Mouse (Mus musculus) kidney, adult 2 months (tissue): ENCODE measurements around the gene Smco2. TPM values are rescaled to one million over a fixed set of nuclear protein-coding genes. Genes with fewer than 3 reads are reported as not detected.

Source experiments
- DNase-seq: peaks from one replicate; pipeline ENCODE4 v3.0.0; 2021
- H3K27ac ChIP-seq: fragments of 200-500 bp; 2 replicates; pipeline ENCODE4 v1.5.1; 2012; ENCODE audit warnings: low read depth, low read length, control low read depth, inconsistent platforms; ENCODE audit not compliant: insufficient read depth
- H3K27me3 ChIP-seq: fragments of 200-500 bp; replicated peaks from 2 replicates; pipeline ENCODE4 v1.6.1; 2012; ENCODE audit warnings: mild to moderate bottlenecking, moderate library complexity, low read length, inconsistent platforms; ENCODE audit not compliant: control insufficient read depth, insufficient read depth
- H3K36me3 ChIP-seq: fragments of 200-500 bp; 2 replicates; pipeline ENCODE4 v1.6.1; 2012; ENCODE audit warnings: mild to moderate bottlenecking, moderate library complexity, low read length, inconsistent platforms; ENCODE audit not compliant: control insufficient read depth, insufficient read depth
- H3K4me1 ChIP-seq: fragments of 200-500 bp; 2 replicates; pipeline ENCODE4 v1.6.1; 2011; ENCODE audit warnings: low read length; ENCODE audit not compliant: control insufficient read depth, insufficient read depth
- H3K4me3 ChIP-seq: fragments of 200-500 bp; 2 replicates; pipeline ENCODE4 v1.5.1; 2011; ENCODE audit warnings: mild to moderate bottlenecking, low read depth, low read length, control low read depth; ENCODE audit not compliant: insufficient read depth
- CTCF ChIP-seq: fragments of 200-500 bp; conservative IDR thresholded peaks from 2 replicates; pipeline ENCODE4 v1.5.1; 2011; ENCODE audit warnings: low read depth, mild to moderate bottlenecking, control low read depth, low read length, moderate library complexity, mixed read lengths; ENCODE audit not compliant: insufficient read depth, insufficient read length
- POLR2A ChIP-seq: fragments of 200-500 bp; IDR thresholded peaks from one replicate; pipeline ENCODE4 v1.6.1; 2011; ENCODE audit warnings: low read depth, low read length, control low read depth
- WGBS: fragments of 180-500 bp; shearing (Covaris S2); methylation state at CpG from one replicate; pipeline ENCODE4 v1.1.7; 2018; 5-methylcytosine and 5-hydroxymethylcytosine counted together
- polyA plus RNA-seq: library from polyadenylated mRNA; depleted of rRNA; stranded (reverse); fragments of >200 nt; gene quantifications from 2 replicates; pipeline ENCODE4 v1.2.3, GENCODE M21; 2012

Gene Smco2
- polyA plus RNA-seq, 1 experiment = not detected

DNA sequence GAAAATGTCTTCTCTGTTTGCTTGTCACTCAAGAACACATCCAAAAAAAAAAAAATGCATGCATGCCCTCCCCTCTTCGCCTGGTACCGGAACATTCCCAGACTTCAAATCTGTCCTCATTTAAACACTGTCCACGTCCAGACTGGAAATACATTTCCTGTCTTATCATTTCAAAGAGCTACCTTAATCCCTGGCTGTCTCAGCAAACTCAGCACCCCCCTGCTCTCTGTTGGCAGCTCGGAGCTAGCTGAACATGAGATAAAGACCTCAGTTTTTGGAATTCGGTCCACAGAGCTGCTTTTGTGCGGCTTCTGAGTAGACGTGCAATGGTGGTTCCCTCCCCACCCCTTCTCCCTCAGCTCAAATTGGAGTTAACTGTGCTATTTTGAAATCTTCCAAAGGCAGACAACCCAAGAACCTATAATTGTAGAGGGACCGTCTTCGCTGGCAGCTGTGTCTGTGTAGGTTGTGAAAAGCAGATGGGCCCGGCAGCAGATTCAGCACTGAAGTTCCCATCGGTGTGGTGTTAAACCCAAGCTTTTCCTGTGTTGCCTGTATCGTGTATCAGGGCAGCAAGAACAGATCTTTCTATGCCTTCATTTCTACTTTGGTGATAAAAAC is 27.6 kb downstream of the Smco2 start:
- WGBS = 92% methylated on average over 12 of the region's 12 CpGs
- no peak for DNase-seq
- Histone ChIP-seq H3K4me3 (no peak overlapping the region), H3K4me1 (peaks cover 3% of the 10 kb centered on the region), H3K27ac (no peak overlapping the region), H3K27me3 (no peaks in the 10 kb centered on the region), H3K36me3 (no peaks in the 10 kb centered on the region)
- TF ChIP-seq POLR2A (no peak), CTCF (no peak)

DNA sequence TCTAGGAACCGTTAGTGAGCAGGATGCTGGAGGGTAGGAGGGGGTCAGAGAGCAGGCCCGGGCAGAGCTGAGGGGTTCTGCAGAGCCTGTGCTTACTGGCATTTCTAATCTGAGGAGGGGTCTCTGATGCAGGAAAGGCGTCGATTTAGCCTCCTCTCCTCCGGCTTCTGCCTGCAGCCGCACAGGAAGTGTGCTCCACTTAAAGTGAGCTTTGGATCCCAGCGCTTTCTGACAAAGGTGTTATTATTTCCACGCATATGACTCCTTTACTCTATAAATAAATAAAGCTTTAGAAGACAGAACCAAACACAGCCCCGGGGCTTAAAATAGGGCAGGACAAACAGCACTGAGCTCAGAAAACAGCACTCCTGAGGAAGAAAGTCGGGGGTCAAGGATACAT is 29.0 kb downstream of the Smco2 start:
- TF ChIP-seq CTCF = no peak
- Histone ChIP-seq H3K4me3 (no peak overlapping the region), H3K27me3 (no peaks in the 10 kb centered on the region), H3K27ac (no peak overlapping the region), H3K4me1 (peaks cover 7% of the 10 kb centered on the region), H3K36me3 (no peaks in the 10 kb centered on the region)
- DNase-seq = no peak
- WGBS = 60% methylated on average over 10 of the region's 10 CpGs

DNA sequence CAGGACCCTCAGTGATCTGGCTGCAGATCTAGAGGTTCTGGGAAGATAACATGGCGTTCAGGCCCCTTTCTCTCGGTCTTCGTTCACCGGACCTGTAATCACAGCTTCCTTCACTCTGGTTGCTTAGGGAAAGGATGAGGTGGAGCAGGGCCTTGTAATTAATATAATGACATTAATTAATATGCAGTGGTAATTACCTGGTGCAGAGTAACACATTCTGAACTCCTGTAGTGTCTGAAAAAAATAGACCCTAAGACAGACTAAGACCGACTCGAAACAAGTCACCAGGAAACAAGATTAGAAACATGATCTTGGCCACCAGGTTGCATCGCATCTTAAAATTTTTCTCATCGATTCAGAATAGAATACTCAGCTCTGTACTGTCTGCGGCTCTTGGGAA is 30.0 kb downstream of the Smco2 start:
- no peak for TF ChIP-seq CTCF
- TF ChIP-seq POLR2A = no peak
- Histone ChIP-seq H3K4me3 (no peak overlapping the region), H3K27ac (no peak overlapping the region), H3K27me3 (no peaks in the 10 kb centered on the region), H3K4me1 (peaks cover 7% of the 10 kb centered on the region), H3K36me3 (no peaks in the 10 kb centered on the region)
- WGBS = 90% methylated on average over 9 of the region's 9 CpGs
- no peak for DNase-seq

DNA sequence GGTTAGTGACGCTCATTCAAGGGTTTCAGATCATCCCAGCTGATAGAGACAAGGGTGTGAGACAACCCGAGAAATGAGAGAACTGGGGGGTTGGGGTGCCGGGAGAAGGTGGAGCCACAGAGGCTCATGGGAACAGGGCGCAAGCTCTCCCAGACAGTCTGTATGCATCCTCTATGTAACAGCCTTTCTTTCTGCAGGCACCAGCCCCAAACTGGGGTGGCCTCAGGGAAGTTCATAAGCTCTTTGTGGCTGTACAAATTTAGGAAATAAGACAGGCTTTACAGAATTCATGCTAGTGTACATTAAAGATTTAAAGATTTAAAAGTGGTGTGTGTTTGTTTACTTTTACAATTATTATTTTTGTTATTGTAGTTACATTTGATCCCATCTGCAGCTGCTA is 30.4 kb downstream of the Smco2 start:
- Histone ChIP-seq H3K27me3 (no peaks in the 10 kb centered on the region), H3K27ac (no peak overlapping the region), H3K36me3 (no peaks in the 10 kb centered on the region), H3K4me3 (no peak overlapping the region), H3K4me1 (peaks cover 7% of the 10 kb centered on the region)
- no peak for DNase-seq
- WGBS = 92% methylated on average over 4 of the region's 4 CpGs
- no peak for TF ChIP-seq CTCF
- no peak for TF ChIP-seq POLR2A

DNA sequence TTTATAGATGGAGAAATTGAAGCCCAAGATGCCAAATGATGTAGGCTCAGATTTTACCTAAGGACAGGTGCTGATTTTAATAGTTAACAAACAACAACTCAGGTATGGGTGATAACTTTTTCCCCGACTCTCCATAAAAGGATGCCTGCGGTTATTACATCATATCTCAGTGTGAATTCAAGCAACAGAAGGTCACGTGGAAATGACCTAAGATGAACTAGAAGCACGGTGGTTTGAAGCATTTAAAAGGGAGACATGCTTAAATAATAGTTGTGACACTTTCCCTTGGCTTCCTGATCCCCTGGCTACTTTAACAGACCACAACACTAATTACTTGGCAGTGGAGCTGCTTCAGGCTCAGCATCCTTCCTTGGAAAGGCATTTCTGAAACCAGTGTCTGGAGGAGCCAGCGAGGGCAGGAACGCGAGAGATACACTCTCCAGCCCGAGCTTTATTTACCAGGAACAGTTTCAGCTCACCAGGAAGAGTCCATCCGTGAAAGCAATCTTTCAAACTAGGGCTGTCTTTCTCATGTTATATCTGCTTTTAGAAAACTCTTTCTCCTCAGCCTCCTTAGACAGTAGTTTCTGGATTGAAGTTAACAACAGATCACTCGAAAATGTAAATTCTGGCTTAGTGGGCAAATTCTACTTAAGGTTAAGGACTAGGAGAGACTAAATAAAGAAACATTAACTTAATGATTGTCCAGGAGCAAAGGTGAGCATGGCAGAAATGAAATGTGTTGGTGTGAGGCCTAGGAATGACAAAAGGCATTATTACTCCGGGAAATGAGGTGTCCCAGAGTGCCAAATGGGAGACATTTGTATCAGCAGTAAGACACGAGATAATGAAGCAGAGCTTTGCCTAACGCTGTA is 32.2 kb downstream of the Smco2 start:
- WGBS = 41% methylated on average over 13 of the region's 13 CpGs
- Histone ChIP-seq H3K4me3 (no peak overlapping the region), H3K4me1 (peaks cover 7% of the 10 kb centered on the region), H3K27ac (peak overlapping the region; percentile 47), H3K36me3 (no peaks in the 10 kb centered on the region), H3K27me3 (no peaks in the 10 kb centered on the region)
- no peak for TF ChIP-seq POLR2A
- no peak for TF ChIP-seq CTCF
- DNase-seq = peak; percentile 66

DNA sequence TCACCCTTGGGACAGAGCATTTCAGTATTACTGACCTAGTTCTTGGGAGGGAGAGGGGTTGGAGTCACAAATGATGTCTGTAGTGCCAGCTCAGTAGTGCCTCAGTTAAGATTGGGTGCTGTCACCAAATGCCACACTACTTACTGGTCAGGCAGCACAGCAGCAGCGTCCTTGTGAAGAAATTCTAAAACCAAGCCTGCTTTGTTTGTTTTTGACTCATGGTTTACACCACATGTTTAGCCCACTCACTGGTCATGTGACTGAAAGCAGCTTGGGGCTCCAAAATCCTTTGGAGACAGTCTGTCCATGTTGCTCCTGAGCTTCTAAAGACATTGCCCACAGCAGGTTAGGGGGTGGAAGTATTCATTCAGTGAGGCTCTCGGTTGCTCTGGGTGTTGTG is 33.5 kb downstream of the Smco2 start:
- TF ChIP-seq POLR2A (no peak), CTCF (no peak)
- H3K4me1 ChIP-seq = peaks cover 7% of the 10 kb centered on the region
- no peak overlapping the region for H3K4me3 ChIP-seq
- DNase-seq = no peak
- H3K36me3 ChIP-seq = no peaks in the 10 kb centered on the region
- H3K27me3 ChIP-seq = no peaks in the 10 kb centered on the region
- 77% methylated on average over 2 of the region's 2 CpGs for WGBS
- no peak overlapping the region for H3K27ac ChIP-seq

DNA sequence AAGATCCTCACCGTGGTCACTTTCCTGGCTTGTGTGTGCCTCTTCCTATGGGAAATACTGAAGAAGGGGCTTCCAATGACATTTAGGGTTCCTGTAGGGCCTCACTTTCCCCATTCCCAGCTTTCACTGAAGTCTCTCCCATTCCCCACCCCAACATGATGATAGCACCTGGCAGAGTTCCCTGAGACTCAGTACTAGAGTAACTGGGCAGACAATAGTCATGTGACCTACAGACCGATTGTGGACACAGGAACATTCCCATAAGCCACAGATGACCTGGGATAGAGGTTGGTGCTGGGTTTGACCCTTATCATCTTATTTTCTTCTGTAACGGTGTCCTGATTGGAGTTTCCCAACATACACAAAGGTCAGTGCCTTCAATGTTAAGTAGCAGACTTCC is 34.3 kb downstream of the Smco2 start:
- no peak for TF ChIP-seq CTCF
- no peak for TF ChIP-seq POLR2A
- no peak overlapping the region for H3K4me3 ChIP-seq
- no peaks in the 10 kb centered on the region for H3K27me3 ChIP-seq
- H3K36me3 ChIP-seq = no peaks in the 10 kb centered on the region
- 74% methylated on average over 3 of the region's 3 CpGs for WGBS
- DNase-seq = no peak
- H3K27ac ChIP-seq = no peak overlapping the region
- H3K4me1 ChIP-seq = peaks cover 9% of the 10 kb centered on the region
